Mouse (Mus musculus) thymus, adult 2 months (tissue): ENCODE results near the gene Taar7a. TPM values are rescaled to one million over a fixed set of nuclear protein-coding genes. Genes with fewer than 3 reads are reported as not detected.

ENCODE experiments used
- DNase-seq: peaks from one replicate; pipeline ENCODE4 v3.0.0; 2021
- H3K27ac ChIP-seq: fragments of 200-500 bp; 2 replicates; pipeline ENCODE4 v1.5.1; 2012; ENCODE audit warnings: low read length, control low read depth; ENCODE audit not compliant: control insufficient read depth, insufficient read depth
- H3K27me3 ChIP-seq: fragments of 200-500 bp; 2 replicates; pipeline ENCODE4 v1.6.1; 2012; ENCODE audit warnings: mild to moderate bottlenecking, low read length, moderate library complexity, mixed read lengths; ENCODE audit not compliant: control insufficient read depth, insufficient read depth
- H3K36me3 ChIP-seq: fragments of 200-500 bp; 2 replicates; pipeline ENCODE4 v1.6.1; 2012; ENCODE audit warnings: mild to moderate bottlenecking, low read length, moderate library complexity; ENCODE audit not compliant: control insufficient read depth, insufficient read depth
- H3K4me1 ChIP-seq: fragments of 200-500 bp; replicated peaks from 2 replicates; pipeline ENCODE4 v1.6.1; 2012; ENCODE audit warnings: low read length; ENCODE audit not compliant: control insufficient read depth, insufficient read depth
- H3K4me3 ChIP-seq: fragments of 200-500 bp; 2 replicates; pipeline ENCODE4 v1.5.1; 2012; ENCODE audit warnings: mild to moderate bottlenecking, low read length, control low read depth, moderate library complexity; ENCODE audit not compliant: control insufficient read depth, insufficient read depth
- CTCF ChIP-seq: fragments of 200-500 bp; IDR thresholded peaks from 2 replicates; pipeline ENCODE4 v1.5.1; 2012; ENCODE audit warnings: mild to moderate bottlenecking, control low read depth, low read length, moderate library complexity, borderline replicate concordance; ENCODE audit not compliant: control insufficient read depth, poor library complexity, insufficient read depth; ENCODE audit errors: extremely low read depth
- POLR2A ChIP-seq: fragments of 200-500 bp; IDR thresholded peaks from 2 replicates; pipeline ENCODE4 v1.6.1; 2012; ENCODE audit warnings: mild to moderate bottlenecking, low read length, control low read depth, moderate library complexity; ENCODE audit not compliant: control insufficient read depth, poor library complexity, insufficient read depth; ENCODE audit errors: extremely low read depth
- WGBS: fragments of 180-500 bp; shearing (Covaris S2); methylation state at CpG from one replicate; pipeline ENCODE4 v1.1.7; 2018; 5-methylcytosine and 5-hydroxymethylcytosine counted together
- polyA plus RNA-seq: library from polyadenylated mRNA; depleted of rRNA; stranded (reverse); fragments of >200 nt; gene quantifications from 2 replicates; pipeline ENCODE4 v1.2.3, GENCODE M21; 2012; rRNA removed

Taar7a gene
- polyA plus RNA-seq, 1 experiment: not detected

GRCm38 (mm10) chr10:23948026-23948425, 45.3 kb downstream of the Taar7a start:
- WGBS: 59% methylated on average over 7 of the region's 7 CpGs
- Histone ChIP-seq H3K4me1 (no peaks in the 10 kb centered on the region), H3K27me3 (no peaks in the 10 kb centered on the region), H3K27ac (no peak overlapping the region), H3K36me3 (no peaks in the 10 kb centered on the region), H3K4me3 (no peak overlapping the region)
- TF ChIP-seq CTCF: no peak
- TF ChIP-seq POLR2A: no peak
- no peak for DNase-seq

- H3K27ac ChIP-seq: no peak overlapping the region
- TF ChIP-seq POLR2A (no peak), CTCF (no peak)
- no peak overlapping the region for H3K4me3 ChIP-seq
- no peaks in the 10 kb centered on the region for H3K36me3 ChIP-seq
- WGBS: 86% methylated on average over 5 of the region's 5 CpGs
- H3K27me3 ChIP-seq: no peaks in the 10 kb centered on the region
- H3K4me1 ChIP-seq: no peaks in the 10 kb centered on the region
- DNase-seq: peak; percentile 27
These were observed 50.8 kb downstream of the Taar7a start for GRCm38 (mm10) chr10:23942465-23942864.

Other genes starting within 250 kb of the Taar7a start
- 1,277 and 1,802 TPM in 2 replicates for gene Rps12, start 206.2 kb downstream of the Taar7a start, polyA plus RNA-seq
- gene Slc18b1, start 196.5 kb downstream of the Taar7a start, polyA plus RNA-seq: 1.4 and 1.8 TPM in 2 replicates
- 1.8 and 2.0 TPM in 2 replicates for gene Vnn3, start 142.0 kb downstream of the Taar7a start, polyA plus RNA-seq
- gene Vnn1, start 98.8 kb downstream of the Taar7a start, polyA plus RNA-seq: 1.00 and 1.1 TPM in 2 replicates
- gene Taar1, start 73.1 kb downstream of the Taar7a start, polyA plus RNA-seq: not detected in 2 replicates
- gene Taar2, start 54.9 kb downstream of the Taar7a start, polyA plus RNA-seq: not detected in 2 replicates
- not detected in 2 replicates for gene Taar3, start 43.9 kb downstream of the Taar7a start, polyA plus RNA-seq
- 0.12 TPM in 1 of 2 replicates, not detected in the other for gene Taar4, start 33.0 kb downstream of the Taar7a start, polyA plus RNA-seq
- not detected in 2 replicates for gene Taar5, start 22.8 kb downstream of the Taar7a start, polyA plus RNA-seq
- not detected in 2 replicates for gene Taar6, start 7.8 kb downstream of the Taar7a start, polyA plus RNA-seq
- not detected in 2 replicates for gene Taar7b, start 6.5 kb upstream of the Taar7a start, polyA plus RNA-seq
- gene Taar7d, start 33.7 kb upstream of the Taar7a start, polyA plus RNA-seq: not detected in 2 replicates
- gene Taar7e, start 44.1 kb upstream of the Taar7a start, polyA plus RNA-seq: not detected in 2 replicates
- not detected in 2 replicates for gene Taar7f, start 56.0 kb upstream of the Taar7a start, polyA plus RNA-seq
- gene Taar8a, start 83.0 kb upstream of the Taar7a start, polyA plus RNA-seq: not detected in 2 replicates
- not detected in 2 replicates for gene Taar8b, start 98.8 kb upstream of the Taar7a start, polyA plus RNA-seq
- not detected in 2 replicates for gene Taar8c, start 108.4 kb upstream of the Taar7a start, polyA plus RNA-seq
- not detected in 2 replicates for gene Taar9, start 116.1 kb upstream of the Taar7a start, polyA plus RNA-seq
- gene Stx7, start 155.8 kb upstream of the Taar7a start, polyA plus RNA-seq: 42.2 and 46.3 TPM in 2 replicates
- 0.59 and 2.3 TPM in 2 replicates for gene Moxd1, start 230.0 kb upstream of the Taar7a start, polyA plus RNA-seq